Mouse (Mus musculus) kidney, embryonic 16.5 days (tissue): ENCODE measurements around the gene Defa23. TPM values are rescaled to one million over a fixed set of nuclear protein-coding genes. Genes with fewer than 3 reads are reported as not detected.
"Not testable (repeated sequence)": the region's sequence is repeated elsewhere in the genome, so short reads cannot be mapped to it uniquely, and the experiment has no call there.

Experiments
- ATAC-seq: fragments of 200-750 bp; cut with Nextera tagmentation; 2 replicates; pipeline ENCODE4 v1.8.0; 2017; ENCODE audit warnings: moderate TSS enrichment; ENCODE audit not compliant: low FRiP score, low TSS enrichment
- H3K27ac ChIP-seq: fragments of 300-500 bp; sonication (generic); 2 replicates; pipeline ENCODE4 v1.5.1; 2014; ENCODE audit warnings: low read length
- H3K27me3 ChIP-seq: fragments of 300-500 bp; sonication (generic); 2 replicates; pipeline ENCODE4 v1.6.1; 2014; ENCODE audit warnings: low read length, control low read depth, mixed read lengths; ENCODE audit not compliant: insufficient read depth
- H3K36me3 ChIP-seq: fragments of 300-500 bp; sonication (generic); 2 replicates; pipeline ENCODE4 v1.6.1; 2014; ENCODE audit warnings: low read length, control low read depth, mixed read lengths; ENCODE audit not compliant: insufficient read depth
- H3K4me1 ChIP-seq: fragments of 300-500 bp; sonication (generic); 2 replicates; pipeline ENCODE4 v1.6.1; 2014; ENCODE audit warnings: low read length, control low read depth, mixed read lengths; ENCODE audit not compliant: insufficient read depth
- H3K4me2 ChIP-seq: fragments of 300-500 bp; sonication (generic); replicated peaks from 2 replicates; pipeline ENCODE4 v1.6.1; 2014; ENCODE audit warnings: low read depth, low read length
- H3K4me3 ChIP-seq: fragments of 300-500 bp; sonication (generic); 2 replicates; pipeline ENCODE4 v1.5.1; 2014; ENCODE audit warnings: mild to moderate bottlenecking, low read length
- H3K9ac ChIP-seq: fragments of 300-500 bp; sonication (generic); replicated peaks from 2 replicates; pipeline ENCODE4 v1.6.1; 2014; ENCODE audit warnings: low read length
- H3K9me3 ChIP-seq: fragments of 300-500 bp; sonication (generic); 2 replicates; pipeline ENCODE4 v1.6.1; 2016; ENCODE audit warnings: low read length, control low read depth
- WGBS: fragments of 180-500 bp; shearing (Covaris S2); extraction: QIAGEN DNeasy Blood & Tissue Kit; methylation state at CpG from one replicate; pipeline ENCODE4 v1.1.7; 2014; 5-methylcytosine and 5-hydroxymethylcytosine counted together
- polyA plus RNA-seq: library from polyadenylated mRNA; unstranded; fragments of >200 nt; fragmentation: Nextera tagmentation; extraction: Ambion mirVana; gene quantifications from 2 replicates; pipeline ENCODE4 v1.2.1, GENCODE M21; 2015

The Defa23 gene
- not detected in 2 replicates for polyA plus RNA-seq

- not testable (repeated sequence) for H3K9me3 ChIP-seq, H3K4me2 ChIP-seq, H3K4me1 ChIP-seq, H3K27ac ChIP-seq, H3K27me3 ChIP-seq, H3K4me3 ChIP-seq, H3K9ac ChIP-seq, H3K36me3 ChIP-seq, ATAC-seq
- WGBS = no CpG with 5 or more reads among the region's 1 CpGs
Measured at GRCm38 (mm10) chr8:21054747-21055146, at the start of gene Defa23. TSS of gene Defa23 (plus strand) at chr8:21055047.

GRCm38 (mm10) chr8:21006801-21007200 lies 48.0 kb upstream of the Defa23 start:
- H3K9me3 ChIP-seq = peaks cover 4% of the 10 kb centered on the region; the same call in 1 of the 2 replicates
- 15% methylated on average over 1 of the region's 1 CpGs for WGBS
- H3K36me3 ChIP-seq = no peaks in the 10 kb centered on the region
- H3K27ac ChIP-seq = no peak overlapping the region
- no peak overlapping the region for H3K9ac ChIP-seq
- H3K4me2 ChIP-seq = no peak overlapping the region
- H3K4me3 ChIP-seq = no peak overlapping the region
- no peaks in the 10 kb centered on the region for H3K27me3 ChIP-seq
- no peak for ATAC-seq
- no peaks in the 10 kb centered on the region for H3K4me1 ChIP-seq

- not testable (repeated sequence) for H3K27ac ChIP-seq, ATAC-seq, H3K9me3 ChIP-seq, H3K27me3 ChIP-seq, H3K4me1 ChIP-seq, H3K9ac ChIP-seq, H3K4me2 ChIP-seq, H3K4me3 ChIP-seq, H3K36me3 ChIP-seq
- 48% methylated on average over 6 of the region's 6 CpGs for WGBS
Measured at GRCm38 (mm10) chr8:21008578-21008977, 46.3 kb upstream of the Defa23 start.

- not testable (repeated sequence) for H3K4me1 ChIP-seq, H3K36me3 ChIP-seq, H3K9me3 ChIP-seq, H3K4me3 ChIP-seq, H3K27ac ChIP-seq, H3K9ac ChIP-seq, H3K4me2 ChIP-seq, ATAC-seq, H3K27me3 ChIP-seq
- 63% methylated on average over 1 of the region's 1 CpGs for WGBS
Measured at GRCm38 (mm10) chr8:21010548-21010947, 44.3 kb upstream of the Defa23 start.

GRCm38 (mm10) chr8:21025245-21025644 lies 29.6 kb upstream of the Defa23 start, which contains the start of gene Defa21:
TSS of gene Defa21 (plus strand) at chr8:21025545.
- not testable (repeated sequence) for ATAC-seq, H3K4me2 ChIP-seq, H3K27me3 ChIP-seq, H3K36me3 ChIP-seq, H3K4me3 ChIP-seq, H3K9me3 ChIP-seq, H3K27ac ChIP-seq, H3K4me1 ChIP-seq, H3K9ac ChIP-seq
- no CpG with 5 or more reads among the region's 1 CpGs for WGBS

GRCm38 (mm10) chr8:21064738-21065137 lies 9.9 kb downstream of the Defa23 start, which contains the start of gene Defa35:
TSS of gene Defa35 (plus strand) at chr8:21065038.
- H3K27me3 ChIP-seq, H3K27ac ChIP-seq, ATAC-seq, H3K4me2 ChIP-seq, H3K36me3 ChIP-seq, H3K4me1 ChIP-seq, H3K4me3 ChIP-seq, H3K9me3 ChIP-seq, H3K9ac ChIP-seq: not testable (repeated sequence)
- 72% methylated on average over 1 of the region's 1 CpGs for WGBS

GRCm38 (mm10) chr8:21084142-21084541 lies 29.3 kb downstream of the Defa23 start, which contains the start of gene Defa25:
TSS of gene Defa25 (plus strand) at chr8:21084442.
- not testable (repeated sequence) for H3K27ac ChIP-seq, H3K36me3 ChIP-seq, ATAC-seq, H3K27me3 ChIP-seq, H3K4me1 ChIP-seq, H3K9me3 ChIP-seq, H3K9ac ChIP-seq, H3K4me3 ChIP-seq, H3K4me2 ChIP-seq

GRCm38 (mm10) chr8:21093106-21093505 lies 38.3 kb downstream of the Defa23 start:
- no peak for ATAC-seq
- H3K4me2 ChIP-seq = no peak overlapping the region
- WGBS = 51% methylated on average over 4 of the region's 4 CpGs

GRCm38 (mm10) chr8:21095950-21096349 lies 41.1 kb downstream of the Defa23 start, which contains the start of gene Gm14851:
TSS of gene Gm14851 (minus strand) at chr8:21096050.
- H3K27me3 ChIP-seq, H3K4me3 ChIP-seq, H3K9me3 ChIP-seq, H3K27ac ChIP-seq, H3K36me3 ChIP-seq, ATAC-seq, H3K9ac ChIP-seq, H3K4me2 ChIP-seq, H3K4me1 ChIP-seq: not testable (repeated sequence)
- WGBS = 100% methylated on average over 1 of the region's 2 CpGs

More at GRCm38 (mm10) chr8:21093106-21093505, 38.3 kb downstream of the Defa23 start:
- Histone ChIP-seq H3K4me1 (no peaks in the 10 kb centered on the region), H3K36me3 (no peaks in the 10 kb centered on the region), H3K4me3 (no peak overlapping the region), H3K9ac (no peak overlapping the region), H3K9me3 (no peaks in the 10 kb centered on the region), H3K27ac (no peak overlapping the region), H3K27me3 (no peaks in the 10 kb centered on the region)
